Mouse (Mus musculus): ENCODE measurements around the gene Wnt7b. TPM values are rescaled to one million over a fixed set of nuclear protein-coding genes. Genes with fewer than 3 reads are reported as not detected.

Gene Wnt7b
- total and polyA plus RNA-seq, 3 experiments, result not detected

GRCm38 (mm10) chr15:85576110-85576509 lies 6.2 kb downstream of the Wnt7b start:
- in situ Hi-C loops (cut with MboI; ENCODE audit: low pct_ligation_motif_present, low pct_unique_long_range_greater_than_20kb, low sequenced_read_pairs) (loop anchor here (5.0 kb wide), 1 partner anchor 264 kb away; no protein-coding TSS in a partner anchor), dilution Hi-C loops (cut with MboI; ENCODE audit: extremely low pct_ligation_motif_present, extremely low pct_unique_long_range_greater_than_20kb, low sequenced_read_pairs) (no loop called here)
- no peak overlapping the region for H3K9ac ChIP-seq (ENCODE audit: insufficient read depth, low read depth)
- no peak overlapping the region for H3K27ac ChIP-seq (ENCODE audit: insufficient read depth, low read depth)
- peaks cover 10% of the 10 kb centered on the region for H3K9me3 ChIP-seq (replicated peaks; ENCODE audit: low read length)
- DNase-seq (ENCODE audit: extremely low read depth), result no peak
- no peaks in the 10 kb centered on the region for H3K79me2 ChIP-seq (replicated peaks; ENCODE audit: control insufficient read depth, extremely low read depth, insufficient read depth, poor library complexity, severe bottlenecking)
- H3K4me3 ChIP-seq (replicated peaks in 1 of 3; ENCODE audit: low read depth in 2 of 3, low read length in 2 of 3, poor library complexity in 1 of 3), result no peak overlapping the region
- H3K27me3 ChIP-seq (replicated peaks), result peaks cover 40% of the 10 kb centered on the region
- H3K4me1 ChIP-seq (ENCODE audit: control insufficient read depth in 1 of 2, insufficient read depth in 2 of 2), result no peaks in the 10 kb centered on the region
- TF ChIP-seq POLR2A (IDR thresholded peaks at IDR 0.05; ENCODE audit: low read depth, low read length), result no peak
- TF ChIP-seq RCOR1 (conservative IDR thresholded peaks at IDR 0.05; ENCODE audit: low read depth, low read length), result no peak
- TF ChIP-seq USF2 (conservative IDR thresholded peaks at IDR 0.05; ENCODE audit: low read depth, low read length), result no peak
- TF ChIP-seq MAFK (IDR thresholded peaks at IDR 0.05; ENCODE audit: insufficient replicate concordance, low read length), result no peak
- no peak for TF ChIP-seq SMC3 (IDR thresholded peaks at IDR 0.05; ENCODE audit: low read depth, low read length)
- TF ChIP-seq ZNF384 (IDR thresholded peaks at IDR 0.05; ENCODE audit: low read depth, low read length), result no peak
- TF ChIP-seq NELFE (IDR thresholded peaks at IDR 0.05; ENCODE audit: low read depth, low read length), result no peak
- H3K36me3 ChIP-seq (replicated peaks in 1 of 2; ENCODE audit: control insufficient read depth in 1 of 2, insufficient read depth in 1 of 2, low read length in 1 of 2), result no peaks in the 10 kb centered on the region
- H3K4me2 ChIP-seq (ENCODE audit: insufficient read depth, low read depth, poor library complexity, severe bottlenecking), result no peak overlapping the region

DNA sequence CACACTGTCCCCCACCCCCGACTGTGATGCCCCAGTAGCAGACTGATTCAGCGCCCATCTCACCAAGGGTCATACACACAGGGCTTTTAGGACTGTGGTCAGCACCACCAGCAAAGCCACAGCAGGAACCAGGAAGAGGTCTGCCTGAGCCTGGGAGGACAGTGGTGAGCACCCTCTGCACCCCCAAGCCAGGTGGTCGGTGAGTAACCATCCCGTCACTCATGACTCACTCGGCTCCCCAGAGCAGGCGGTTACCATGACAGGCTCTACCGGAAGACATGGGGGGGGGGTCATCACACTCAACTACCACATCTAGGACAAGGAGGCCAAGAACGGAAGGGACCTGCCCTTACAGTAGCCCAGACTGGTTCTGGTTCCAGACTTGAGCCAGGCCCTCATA lies 7.7 kb downstream of the Wnt7b start:
- dilution Hi-C loops (cut with MboI; ENCODE audit: extremely low pct_ligation_motif_present, extremely low pct_unique_long_range_greater_than_20kb, low sequenced_read_pairs) (no loop called here), in situ Hi-C loops (cut with MboI; ENCODE audit: low pct_ligation_motif_present, low pct_unique_long_range_greater_than_20kb, low sequenced_read_pairs) (no loop called here)
- TF ChIP-seq NELFE (IDR thresholded peaks at IDR 0.05; ENCODE audit: low read depth, low read length) (no peak), JUN (IDR thresholded peaks at IDR 0.05; ENCODE audit: insufficient read depth, low read depth, low read length) (no peak), USF2 (conservative IDR thresholded peaks at IDR 0.05; ENCODE audit: low read depth, low read length) (no peak)
- no peak overlapping the region for H3K27ac ChIP-seq (ENCODE audit: insufficient read depth, low read depth)
- DNase-seq (ENCODE audit: extremely low read depth), result no peak
- H3K27me3 ChIP-seq (replicated peaks), result peaks cover 56% of the 10 kb centered on the region
- H3K9ac ChIP-seq (ENCODE audit: insufficient read depth, low read depth), result no peak overlapping the region
- H3K4me3 ChIP-seq (replicated peaks in 1 of 3; ENCODE audit: low read depth in 2 of 3, low read length in 2 of 3, poor library complexity in 1 of 3), result no peak overlapping the region
- peaks cover 7% of the 10 kb centered on the region for H3K9me3 ChIP-seq (replicated peaks; ENCODE audit: low read length)
- H3K36me3 ChIP-seq (replicated peaks in 1 of 2; ENCODE audit: control insufficient read depth in 1 of 2, insufficient read depth in 1 of 2, low read length in 1 of 2), result no peaks in the 10 kb centered on the region
- H3K4me1 ChIP-seq (ENCODE audit: control insufficient read depth in 1 of 2, insufficient read depth in 2 of 2), result no peaks in the 10 kb centered on the region
- H3K79me2 ChIP-seq (replicated peaks; ENCODE audit: control insufficient read depth, extremely low read depth, insufficient read depth, poor library complexity, severe bottlenecking), result no peaks in the 10 kb centered on the region
- H3K4me2 ChIP-seq (ENCODE audit: insufficient read depth, low read depth, poor library complexity, severe bottlenecking), result no peak overlapping the region

DNA sequence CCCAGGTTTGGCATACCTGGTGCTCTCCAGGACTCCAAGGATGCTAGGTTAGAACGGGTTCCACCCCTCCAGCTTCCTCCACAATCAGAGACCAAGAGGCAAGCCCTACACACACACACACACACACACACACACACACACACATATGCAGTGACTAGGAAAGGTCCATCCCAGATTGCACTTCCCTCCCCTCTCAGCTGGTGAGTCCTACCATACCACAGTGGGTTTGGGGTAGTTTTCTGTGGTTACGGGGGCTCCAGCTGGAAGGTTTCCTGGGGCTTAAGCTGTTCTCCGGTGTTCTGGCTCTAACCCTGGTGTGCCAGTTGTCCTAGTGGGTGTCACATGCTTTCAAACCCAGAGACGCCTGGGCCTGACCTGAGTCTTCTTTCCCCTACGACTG lies 8.2 kb downstream of the Wnt7b start:
- in situ Hi-C loops (cut with MboI; ENCODE audit: low pct_ligation_motif_present, low pct_unique_long_range_greater_than_20kb, low sequenced_read_pairs) (no loop called here), dilution Hi-C loops (cut with MboI; ENCODE audit: extremely low pct_ligation_motif_present, extremely low pct_unique_long_range_greater_than_20kb, low sequenced_read_pairs) (no loop called here)
- Histone ChIP-seq H3K4me1 (ENCODE audit: control insufficient read depth in 1 of 2, insufficient read depth in 2 of 2) (no peaks in the 10 kb centered on the region), H3K9ac (ENCODE audit: insufficient read depth, low read depth) (no peak overlapping the region), H3K4me3 (replicated peaks in 1 of 3; ENCODE audit: low read depth in 2 of 3, low read length in 2 of 3, poor library complexity in 1 of 3) (no peak overlapping the region), H3K27ac (ENCODE audit: insufficient read depth, low read depth) (no peak overlapping the region), H3K4me2 (ENCODE audit: insufficient read depth, low read depth, poor library complexity, severe bottlenecking) (no peak overlapping the region), H3K36me3 (replicated peaks in 1 of 2; ENCODE audit: control insufficient read depth in 1 of 2, insufficient read depth in 1 of 2, low read length in 1 of 2) (no peaks in the 10 kb centered on the region), H3K9me3 (replicated peaks; ENCODE audit: low read length) (peaks cover 7% of the 10 kb centered on the region), H3K79me2 (replicated peaks; ENCODE audit: control insufficient read depth, extremely low read depth, insufficient read depth, poor library complexity, severe bottlenecking) (no peaks in the 10 kb centered on the region), H3K27me3 (replicated peaks) (peaks cover 60% of the 10 kb centered on the region)
- TF ChIP-seq USF1 (IDR thresholded peaks at IDR 0.05; ENCODE audit: low read depth, low read length) (no peak), JUN (IDR thresholded peaks at IDR 0.05; ENCODE audit: insufficient read depth, low read depth, low read length) (no peak), PAX5 (IDR thresholded peaks at IDR 0.05; ENCODE audit: low read length) (no peak), JUND (conservative IDR thresholded peaks at IDR 0.05; ENCODE audit: low read depth, low read length) (no peak), ZNF384 (IDR thresholded peaks at IDR 0.05; ENCODE audit: low read depth, low read length) (no peak), MXI1 (IDR thresholded peaks at IDR 0.05; ENCODE audit: low read depth, low read length) (no peak), POLR2AphosphoS2 (IDR thresholded peaks at IDR 0.05; ENCODE audit: low read depth, low read length) (no peak), MAZ (IDR thresholded peaks at IDR 0.05; ENCODE audit: low read depth, low read length) (no peak), ELF1 (IDR thresholded peaks at IDR 0.05; ENCODE audit: low read depth, low read length) (no peak)
- DNase-seq (ENCODE audit: extremely low read depth), result no peak
